14 mouse cellular contexts compared by ENCODE assay signal in the genomic region with DNA sequence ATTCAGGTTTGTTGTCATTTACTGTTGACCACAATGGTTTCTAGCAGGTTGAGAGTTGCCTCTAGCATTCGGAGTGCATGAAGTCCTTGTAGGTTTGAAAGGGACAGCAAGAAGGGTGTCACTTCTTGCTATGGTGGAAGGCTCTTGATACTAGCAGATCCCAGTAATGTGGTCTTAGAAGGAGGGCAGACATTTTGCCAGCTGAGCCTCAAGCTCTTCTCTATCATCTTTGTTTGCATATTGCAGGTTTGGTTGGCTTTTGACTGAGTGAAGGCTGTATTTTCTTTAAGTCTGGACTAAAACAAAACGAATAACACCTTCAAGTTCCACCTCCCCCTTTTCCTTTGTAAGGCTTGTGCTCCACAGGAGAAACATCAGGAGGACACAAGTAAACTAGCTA. TPM values are rescaled to one million over a fixed set of nuclear protein-coding genes. Genes with fewer than 3 reads are reported as not detected.
DNase-seq lines count a peak whose midpoint lies in the region; ATAC-seq and TF ChIP-seq lines count a peak whose summit lies in the region.
"Had no signal": no experiment of that assay in that cellular context is flagged by ENCODE, and none has a peak within 500 bp of the region (broad histone marks: within the 10 kb centered on the region; RNA-seq: fewer than 3 reads in every experiment).

No protein-coding gene starts in this region.

- peaks cover 40% of the 10 kb centered on the region for H3K4me1 ChIP-seq in kidney, adult 2 months (ENCODE audit: control insufficient read depth, insufficient read depth, low read length)
- peaks cover 83% of the 10 kb centered on the region for H3K4me1 ChIP-seq in liver, embryonic 12.5 days

- peak overlapping the region; percentile 65 for H3K4me2 ChIP-seq in liver, embryonic 12.5 days
- H3K4me2 ChIP-seq: heart, embryonic 13.5 days had no signal

- TF ChIP-seq POLR2A in kidney, adult 2 months (IDR thresholded peaks at IDR 0.05; ENCODE audit: low read depth, low read length) = no peak

- H3K27ac ChIP-seq in kidney, adult 2 months (ENCODE audit: insufficient read depth, low read depth, low read length) = 0 out of 2 replicates have a peak overlapping the region, but pooled peaks have one; percentile 52
- peak overlapping the region; percentile 59 for H3K27ac ChIP-seq in liver, embryonic 12.5 days
- H3K27ac ChIP-seq: heart, embryonic 13.5 days; hindbrain, postnatal 0 days had no signal

- H3K4me3 ChIP-seq in kidney, adult 2 months (ENCODE audit: insufficient read depth, low read depth, low read length) = no peak overlapping the region
- H3K4me3 ChIP-seq in liver, embryonic 12.5 days = peak overlapping the region; percentile 46
- H3K4me3 ChIP-seq: heart, embryonic 13.5 days had no signal

- H3K9me3 ChIP-seq in liver, embryonic 12.5 days (replicated peaks) = no peaks in the 10 kb centered on the region
- H3K9me3 ChIP-seq: heart, embryonic 13.5 days had no signal

- ATAC-seq in liver, embryonic 12.5 days = no peak
- ATAC-seq: activated CD4-positive, CD25-positive, alpha-beta regulatory T cell, adult 4 months; forebrain, embryonic 16.5 days; hindbrain, postnatal 0 days; midbrain, embryonic 16.5 days had no signal

- peak overlapping the region; percentile 62 for H3K9ac ChIP-seq in liver, embryonic 12.5 days
- H3K9ac ChIP-seq: heart, embryonic 13.5 days had no signal

- H3K36me3 ChIP-seq in kidney, adult 2 months (ENCODE audit: control insufficient read depth, insufficient read depth, low read length) = no peaks in the 10 kb centered on the region
- H3K36me3 ChIP-seq in liver, embryonic 12.5 days = no peaks in the 10 kb centered on the region
- H3K36me3 ChIP-seq: heart, embryonic 13.5 days had no signal

- H3K27me3 ChIP-seq in kidney, adult 2 months (replicated peaks; ENCODE audit: control insufficient read depth, insufficient read depth, low read length) = no peaks in the 10 kb centered on the region
- no peaks in the 10 kb centered on the region for H3K27me3 ChIP-seq in liver, embryonic 12.5 days (replicated peaks)
- H3K27me3 ChIP-seq: heart, embryonic 13.5 days had no signal

- WGBS in kidney, adult 2 months = 61% methylated on average over 2 of the region's 2 CpGs
- WGBS in liver, embryonic 12.5 days (ENCODE audit: insufficient replicate concordance) = 39% methylated on average over 2 of the region's 2 CpGs

- TF ChIP-seq CTCF in kidney, adult 2 months (conservative IDR thresholded peaks at IDR 0.05; ENCODE audit: insufficient read depth, insufficient read length, low read depth, low read length) = no peak

- DNase-seq in kidney, adult 2 months = no peak
- DNase-seq in kidney, adult 18-20 months = no peak
- DNase-seq in thymus, postnatal 14 days = peak; percentile 30
- DNase-seq in thymus, postnatal 4 days = no peak
- no peak for DNase-seq in testis, postnatal 10 days (ENCODE audit: low spot score)
- DNase-seq in frontal cortex, postnatal 36 days (ENCODE audit: low spot score in 2 of 2) = no peak
- DNase-seq: embryo, embryonic 11 days; right cerebral cortex, postnatal 4 days had no signal

RNA-seq across cellular contexts. Expression of a gene that starts 35.4 kb away (rescaled TPM):
- polyA plus RNA-seq in kidney, adult 2 months (2012; rRNA removed) = 4.7 and 5.0 TPM in 2 replicates
- 22.4 and 23.5 TPM in 2 replicates for polyA plus RNA-seq in liver, embryonic 12.5 days (2016; fragmentation: Nextera tagmentation; extraction: Ambion mirVana)

RNA-seq across cellular contexts. Expression of a gene that starts 35.8 kb away (rescaled TPM):
- polyA plus RNA-seq in kidney, adult 2 months (2012; rRNA removed) = 15.3 and 15.4 TPM in 2 replicates
- polyA plus RNA-seq in liver, embryonic 12.5 days (2016; fragmentation: Nextera tagmentation; extraction: Ambion mirVana) = 18.9 and 21.2 TPM in 2 replicates
